Mouse (Mus musculus) kidney, postnatal 36 days (tissue): ENCODE measurements at regions not wholly inside any gene's neighbourhood (a gene's known extent, or its start where the extent isn't known, plus 50 kb on each side); places are given as distances from the start of the nearest gene placed in this dataset.
A peak's percentile ranks its signal among the peaks of the same experiment; 100 is the strongest.
"Not testable (repeated sequence)": the region's sequence is repeated elsewhere in the genome, so short reads cannot be mapped to it uniquely, and the experiment has no call there.

ENCODE experiments used
- DNase-seq, 2 experiments: peaks; one replicate each; pipeline ENCODE4 v3.0.0; 2021 to 2022; ENCODE audit warnings: mixed read lengths in 2 of 2

DNA sequence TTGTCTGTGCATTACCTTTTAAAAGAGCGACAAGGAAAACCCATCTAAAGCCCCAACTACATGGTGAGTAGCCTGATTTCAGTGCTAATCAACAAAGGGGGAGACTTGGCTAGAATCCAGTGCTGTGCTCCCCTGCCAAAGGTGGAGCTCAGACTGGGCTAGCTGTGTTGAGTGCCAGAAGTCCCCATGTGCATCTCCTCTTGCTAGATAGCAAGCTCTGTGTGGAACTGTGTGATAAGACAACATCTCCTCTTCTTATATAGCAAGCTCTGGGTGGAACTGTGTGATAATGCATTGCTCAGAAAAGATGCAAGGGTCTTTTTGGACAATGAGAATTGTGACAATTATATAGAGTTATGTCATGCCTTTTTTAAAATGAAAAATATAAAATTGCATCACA, 741.4 kb downstream of the Adam6a start:
- DNase-seq = no peak

DNA sequence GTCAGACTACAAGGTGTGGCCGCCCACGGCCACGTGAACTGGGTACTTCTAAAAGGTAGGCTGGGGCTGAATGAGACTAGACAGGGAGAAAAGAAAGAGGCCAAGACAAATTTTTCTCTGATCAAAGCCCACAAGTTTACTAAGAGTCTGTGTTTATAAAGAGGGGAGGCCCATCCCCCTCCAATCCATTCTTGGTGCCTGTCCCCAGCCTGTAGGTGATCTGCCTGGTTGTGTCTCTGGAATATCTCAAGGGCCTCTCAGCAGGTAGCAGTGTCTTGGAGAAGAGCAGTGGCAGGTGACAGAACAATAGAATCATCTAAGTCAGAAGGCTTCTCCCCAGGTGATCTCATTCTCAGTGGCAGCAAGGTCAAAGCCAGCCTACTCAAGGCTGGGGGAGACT, 743.3 kb downstream of the Adam6a start:
- DNase-seq = no peak

DNA sequence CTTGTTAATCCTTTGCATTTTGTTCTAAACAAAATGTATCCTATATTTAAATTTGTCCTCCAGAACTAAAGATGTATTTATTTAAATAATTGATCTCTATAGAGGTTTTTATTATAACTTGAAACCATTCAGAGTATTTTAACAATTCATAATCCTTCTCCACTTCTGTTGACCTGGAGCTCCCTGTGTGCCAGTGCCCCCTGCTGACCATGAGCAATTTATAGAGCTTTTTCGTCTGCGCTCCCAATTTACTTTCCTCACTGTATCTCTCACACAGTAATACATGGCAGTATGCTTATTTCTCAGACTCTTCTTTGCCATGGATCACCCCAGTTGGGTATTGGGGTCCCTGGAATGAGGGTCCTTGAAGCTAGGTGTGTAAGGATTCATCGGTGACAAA, 747.4 kb downstream of the Adam6a start:
- DNase-seq = peak in 1 of 2 experiments; percentile 23

GRCm38 (mm10) chr12:114299771-114300170, 756.1 kb downstream of the Adam6a start:
- DNase-seq = no peak

- no peak for DNase-seq
These were observed 758.0 kb downstream of the Adam6a start for GRCm38 (mm10) chr12:114301728-114302127.

DNA sequence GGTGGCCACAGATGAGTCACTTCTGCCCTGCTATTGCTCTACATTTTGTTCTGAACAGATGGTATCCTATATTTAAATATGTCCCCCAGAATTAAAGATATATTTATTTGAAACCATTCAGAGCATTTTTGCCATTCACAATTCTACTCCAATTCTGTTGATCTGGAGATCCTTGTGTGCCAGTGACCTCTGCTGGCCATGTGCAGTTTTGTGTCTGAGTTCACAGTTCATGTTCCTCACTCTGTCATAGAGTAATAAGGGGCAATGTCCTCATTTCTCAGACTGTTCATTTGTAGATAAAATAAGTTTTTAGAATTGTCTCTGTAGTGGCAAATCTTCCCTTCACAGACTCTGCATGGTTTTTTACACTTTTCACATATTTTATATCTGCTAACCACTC, 788.8 kb downstream of the Adam6a start:
- DNase-seq = peak; percentile 2 to 44

DNA sequence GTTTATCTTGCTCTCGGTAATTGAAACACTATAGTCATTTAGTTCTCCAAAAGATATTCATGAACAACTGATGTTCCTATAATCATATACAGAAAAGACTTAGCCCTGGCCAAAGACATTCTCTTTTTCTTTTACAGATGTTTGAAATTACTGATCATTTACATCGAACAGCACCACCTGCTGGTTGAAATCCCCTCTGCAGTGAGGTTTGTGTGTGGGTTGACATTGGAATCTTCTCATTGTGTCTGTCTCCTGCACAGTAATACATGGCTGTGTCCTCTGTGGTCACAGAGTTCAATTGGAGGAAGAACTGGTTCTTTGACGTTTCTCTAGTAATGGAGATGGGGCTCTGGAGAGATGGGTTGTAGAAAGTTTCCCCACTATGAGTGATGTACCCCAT, 822.6 kb downstream of the Adam6a start:
- peak in 1 of 2 experiments; percentile 16 for DNase-seq

DNA sequence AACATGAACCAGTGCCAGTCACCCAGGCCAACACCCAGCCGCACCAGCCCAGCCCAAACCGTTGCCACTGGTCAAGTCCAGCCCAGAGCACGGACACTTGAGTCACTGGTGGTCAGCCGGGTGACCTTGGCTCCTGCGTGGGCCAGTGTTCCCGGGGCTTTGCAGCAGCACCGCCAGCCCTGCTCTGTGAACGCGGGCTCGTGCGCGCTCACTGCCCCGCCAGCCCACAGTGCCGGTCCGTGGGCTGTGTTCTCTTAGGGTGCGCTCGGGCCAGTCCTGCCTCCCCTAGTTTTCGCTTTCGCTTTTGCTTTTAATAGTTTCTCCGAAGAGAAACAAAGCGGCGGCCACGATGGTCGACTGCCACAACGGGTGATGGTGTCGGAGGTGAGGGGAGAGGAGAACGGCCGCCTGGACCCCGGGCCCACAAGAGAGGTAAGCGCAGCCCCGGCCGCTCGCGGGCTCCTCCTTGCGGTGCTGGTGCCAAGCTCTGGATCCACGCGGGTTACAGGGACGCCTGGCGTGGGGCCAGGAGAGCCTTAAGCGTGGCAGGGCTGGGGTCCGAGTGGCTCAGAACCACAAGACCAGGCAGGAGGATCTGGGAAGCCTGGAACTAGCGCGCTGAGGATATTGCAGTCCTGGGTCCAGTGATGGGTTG, 835.1 kb downstream of the Adam6a start:
- peak; percentile 4 to 50 for DNase-seq

DNA sequence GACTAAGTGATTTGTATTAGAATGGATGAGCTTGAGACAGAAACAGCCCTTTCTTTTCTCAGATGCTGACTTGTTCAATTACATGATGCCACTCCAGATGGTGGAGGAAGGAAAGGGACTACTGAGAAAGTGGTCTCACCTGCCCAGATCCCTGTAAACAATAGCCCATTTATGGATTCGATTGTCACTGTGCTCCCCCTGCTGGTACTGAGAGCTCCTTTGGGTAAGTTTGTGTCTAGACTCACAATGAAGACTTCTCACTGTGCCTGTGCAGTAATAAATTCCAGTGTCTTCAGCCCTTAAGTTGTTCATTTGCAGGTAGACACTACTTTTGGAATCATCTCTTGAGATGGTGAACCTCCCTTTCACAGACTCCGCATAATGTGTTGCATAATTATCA, 847.7 kb downstream of the Adam6a start:
- peak in 1 of 2 experiments; percentile 2 for DNase-seq

DNA sequence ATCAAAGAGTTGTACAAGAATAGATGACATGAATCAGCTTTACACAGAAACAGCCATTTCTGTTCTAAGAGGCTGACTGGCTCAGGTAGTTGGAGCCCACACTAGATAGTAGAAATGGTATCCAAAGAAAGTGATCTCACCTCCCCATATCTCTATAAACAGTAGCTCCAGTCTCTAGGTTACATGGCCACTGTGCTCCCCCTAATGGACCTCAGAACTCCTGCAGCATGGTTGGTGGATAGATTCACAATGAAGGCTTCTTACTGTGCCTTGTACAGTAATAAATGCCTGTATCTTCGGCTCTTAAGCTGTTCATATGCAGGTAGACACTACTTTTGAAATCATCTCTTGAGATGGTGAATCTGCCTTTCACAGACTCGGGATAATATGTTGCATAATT, 862.5 kb downstream of the Adam6a start:
- DNase-seq = no peak

- no peak for DNase-seq
These were observed 890.8 kb downstream of the Adam6a start for GRCm38 (mm10) chr12:114434529-114434928.

- DNase-seq = no peak
These were observed 918.3 kb downstream of the Adam6a start for GRCm38 (mm10) chr12:114462037-114462436.

DNA sequence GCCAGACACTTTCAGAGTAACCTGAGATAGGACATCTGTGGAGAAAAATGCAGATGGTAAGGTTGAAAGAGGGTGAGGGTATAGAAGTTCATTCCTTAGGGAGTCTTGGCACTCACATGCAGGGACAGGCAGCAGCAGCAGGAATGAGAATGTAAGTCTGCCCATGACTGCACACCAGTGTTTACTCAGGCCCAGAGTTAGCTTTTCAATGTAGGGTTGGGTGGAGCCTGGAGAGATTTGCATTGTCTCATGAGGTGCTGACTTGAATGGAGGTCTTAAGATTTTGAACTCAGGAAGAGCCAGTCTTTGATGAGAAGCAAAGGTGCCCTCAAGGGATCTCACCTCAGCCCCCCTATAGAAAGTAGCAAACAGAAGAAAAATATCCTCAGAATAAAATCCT, 918.9 kb downstream of the Adam6a start:
- no peak for DNase-seq

DNA sequence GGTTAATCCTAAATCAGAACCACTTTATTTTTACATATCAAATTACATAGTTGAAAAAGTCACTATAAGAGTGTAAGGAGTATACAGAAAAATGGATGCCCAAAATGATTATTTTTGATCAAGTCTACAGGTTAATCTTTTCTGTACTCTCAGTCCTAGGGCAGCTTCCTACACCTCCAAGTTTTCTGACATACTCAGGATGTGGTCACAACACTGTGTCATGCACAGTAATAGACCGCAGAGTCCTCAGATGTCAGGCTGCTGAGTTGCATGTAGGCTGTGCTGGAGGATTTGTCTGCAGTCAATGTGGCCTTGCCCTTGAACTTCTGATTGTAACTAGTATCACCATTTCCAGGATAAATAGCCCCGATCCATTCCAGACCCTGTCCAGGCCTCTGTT, 925.1 kb downstream of the Adam6a start:
- DNase-seq = no peak

DNA sequence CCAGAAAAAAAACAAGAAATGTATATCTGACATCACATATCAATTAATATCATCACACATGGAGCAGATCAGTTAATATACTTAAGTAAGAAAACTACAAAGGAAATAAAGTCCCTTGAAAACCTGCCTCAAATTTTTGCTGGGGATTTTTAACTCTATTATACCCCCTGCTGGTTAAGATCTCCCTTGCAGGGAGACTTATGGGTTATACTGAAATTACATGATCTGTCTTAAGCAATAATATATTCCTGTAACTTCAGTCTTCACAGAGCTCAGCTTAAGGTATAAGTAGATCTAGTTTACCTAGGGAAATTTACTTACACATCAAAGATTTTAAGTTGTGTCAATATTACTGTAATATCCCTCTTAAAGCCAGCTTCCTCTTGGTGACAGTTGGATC, 929.0 kb downstream of the Adam6a start:
- not testable (repeated sequence) for DNase-seq

DNA sequence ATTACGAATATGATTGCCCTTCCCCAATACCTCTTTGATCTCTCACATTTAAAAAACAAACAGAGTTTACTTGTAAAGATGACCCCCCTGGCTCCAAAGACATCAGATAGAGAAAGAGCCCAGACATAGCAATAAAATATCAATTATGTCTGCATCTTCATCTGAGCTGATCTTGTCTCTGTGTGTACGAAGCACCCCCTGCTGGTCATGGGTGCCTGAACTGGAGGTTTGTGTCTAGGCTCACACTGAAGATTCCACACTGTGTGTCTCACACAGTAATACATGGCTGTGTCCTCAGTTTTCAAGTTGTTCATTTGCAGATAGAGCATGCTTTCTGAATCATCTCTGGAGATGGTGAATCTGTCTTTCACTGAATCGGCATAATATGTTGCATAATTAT, 935.0 kb downstream of the Adam6a start:
- no peak for DNase-seq

DNA sequence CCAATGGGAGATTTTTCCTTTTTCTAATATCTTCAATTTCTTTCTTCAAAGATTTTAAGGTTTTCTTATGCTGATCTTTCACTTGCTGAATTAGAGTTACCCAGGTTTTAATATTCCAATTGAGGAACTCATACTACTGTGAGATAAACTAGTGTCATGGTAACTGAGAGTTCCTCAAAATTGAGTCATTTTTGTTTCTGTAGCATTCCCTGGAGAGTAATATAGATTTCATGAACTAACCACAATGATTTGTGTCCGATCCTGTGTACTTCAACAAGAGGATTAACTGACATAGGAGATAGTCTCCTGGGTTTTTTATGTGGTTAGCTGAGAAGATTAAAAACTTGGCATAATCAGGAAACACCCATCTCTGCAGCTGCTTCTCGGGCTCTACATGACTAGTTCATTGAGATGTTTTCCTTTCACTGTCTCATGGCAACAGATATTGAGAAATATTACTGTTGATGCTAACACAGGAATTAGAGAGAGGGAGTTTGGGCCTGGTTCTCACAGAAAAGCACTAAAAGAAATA, 949.9 kb downstream of the Adam6a start:
- DNase-seq = not testable (repeated sequence)

DNA sequence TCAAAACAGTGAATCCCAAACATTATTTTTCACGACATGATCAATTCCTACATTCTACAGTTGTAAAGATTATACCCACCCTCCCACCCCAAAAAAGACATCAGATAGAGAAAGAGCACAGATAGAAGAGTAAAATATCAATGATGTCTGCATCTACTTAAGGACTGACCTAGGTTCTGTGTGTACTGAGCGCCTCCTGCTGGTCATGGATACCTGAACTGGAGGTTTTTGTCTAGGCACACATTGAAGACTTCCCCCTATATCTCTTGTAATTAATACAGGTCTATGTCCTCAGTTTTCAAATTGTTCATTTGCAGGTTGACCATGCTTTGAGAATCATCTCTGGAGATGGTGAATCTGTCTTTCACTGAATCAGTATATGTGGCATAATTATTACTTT, 952.0 kb downstream of the Adam6a start:
- no peak for DNase-seq

- DNase-seq = no peak
These were observed 969.4 kb downstream of the Adam6a start for GRCm38 (mm10) chr12:114513143-114513542.

- not testable (repeated sequence) for DNase-seq
These were observed 998.4 kb downstream of the Adam6a start for GRCm38 (mm10) chr12:114542094-114542493.

- not testable (repeated sequence) for DNase-seq
These were observed 1001.2 kb downstream of the Adam6a start for GRCm38 (mm10) chr12:114544931-114545330.

GRCm38 (mm10) chr12:114562440-114562839, 1018.7 kb downstream of the Adam6a start:
- no peak for DNase-seq

DNA sequence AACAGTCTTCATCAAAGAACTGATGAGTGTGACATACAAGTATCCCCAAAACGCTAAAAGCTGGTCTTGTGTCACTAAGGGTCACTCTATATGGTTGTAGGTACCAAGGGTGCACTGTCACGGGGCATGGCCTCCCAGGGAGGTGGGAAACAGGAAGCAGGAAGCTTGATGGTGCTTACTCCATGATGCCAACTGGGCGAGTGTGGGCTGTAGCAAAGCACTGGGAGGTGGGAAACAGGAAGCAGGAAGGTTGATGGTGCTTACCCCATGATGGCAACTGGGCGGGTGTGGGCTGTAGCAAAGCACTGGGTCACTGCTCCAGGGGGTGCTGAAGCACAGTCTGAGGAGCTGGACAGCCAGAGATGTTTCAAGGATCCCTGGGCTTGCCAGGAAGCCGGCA, 1019.3 kb downstream of the Adam6a start:
- no peak for DNase-seq

GRCm38 (mm10) chr12:114563683-114564082, 1020.0 kb downstream of the Adam6a start:
- no peak for DNase-seq

- no peak for DNase-seq
These were observed 1020.6 kb downstream of the Adam6a start for GRCm38 (mm10) chr12:114564329-114564728.
